Mouse (Mus musculus) heart, embryonic 12.5 days (tissue): ENCODE measurements at regions not wholly inside any gene's neighbourhood (a gene's known extent, or its start where the extent isn't known, plus 50 kb on each side); places are given as distances from the start of the nearest gene placed in this dataset.

ENCODE experiments used
- ATAC-seq: fragments of 200-750 bp; cut with Nextera tagmentation; 2 replicates; pipeline ENCODE4 v1.8.0; 2017; ENCODE audit warnings: moderate TSS enrichment, moderate library complexity; ENCODE audit not compliant: insufficient number of reproducible peaks, low FRiP score
- H3K27ac ChIP-seq: fragments of 300-500 bp; sonication (generic); 2 replicates; pipeline ENCODE4 v1.5.1; 2016; ENCODE audit warnings: mild to moderate bottlenecking, moderate library complexity; ENCODE audit not compliant: poor library complexity, severe bottlenecking
- H3K27me3 ChIP-seq: fragments of 300-500 bp; sonication (generic); replicated peaks from 2 replicates; pipeline ENCODE4 v1.6.1; 2016; ENCODE audit warnings: mild to moderate bottlenecking, moderate library complexity
- H3K36me3 ChIP-seq: fragments of 300-500 bp; sonication (generic); 2 replicates; pipeline ENCODE4 v1.6.1; 2016; ENCODE audit warnings: mild to moderate bottlenecking, moderate library complexity
- H3K4me1 ChIP-seq: fragments of 300-500 bp; sonication (generic); replicated peaks from 2 replicates; pipeline ENCODE4 v1.6.1; 2016; ENCODE audit warnings: mild to moderate bottlenecking
- H3K4me2 ChIP-seq: fragments of 300-500 bp; sonication (generic); 2 replicates; pipeline ENCODE4 v1.6.1; 2016; ENCODE audit warnings: mild to moderate bottlenecking, moderate library complexity
- H3K4me3 ChIP-seq: fragments of 300-500 bp; sonication (generic); 2 replicates; pipeline ENCODE4 v1.5.1; 2016; ENCODE audit warnings: mild to moderate bottlenecking
- H3K9ac ChIP-seq: fragments of 300-500 bp; sonication (generic); 2 replicates; pipeline ENCODE4 v1.6.1; 2016; ENCODE audit warnings: mild to moderate bottlenecking, moderate library complexity
- H3K9me3 ChIP-seq: fragments of 300-500 bp; sonication (generic); replicated peaks from 2 replicates; pipeline ENCODE4 v1.6.1; 2016; ENCODE audit warnings: mild to moderate bottlenecking, moderate library complexity
- WGBS: fragments of 180-500 bp; shearing (Covaris S2); methylation state at CpG from one replicate; pipeline ENCODE4 v1.1.7; 2016; 5-methylcytosine and 5-hydroxymethylcytosine counted together

- Histone ChIP-seq H3K27me3 (no peaks in the 10 kb centered on the region), H3K9ac (no peak overlapping the region), H3K4me1 (no peaks in the 10 kb centered on the region), H3K4me2 (no peak overlapping the region), H3K9me3 (no peaks in the 10 kb centered on the region), H3K27ac (no peak overlapping the region), H3K36me3 (no peaks in the 10 kb centered on the region), H3K4me3 (no peak overlapping the region)
- 66% methylated on average over 2 of the region's 2 CpGs for WGBS
- no peak for ATAC-seq
Observed at GRCm38 (mm10) chr1:76993776-76994175, 521.1 kb downstream of the Epha4 start.

GRCm38 (mm10) chr1:77008001-77008400 lies 506.9 kb downstream of the Epha4 start:
- WGBS, result 90% methylated on average over 6 of the region's 6 CpGs
- no peak for ATAC-seq
- Histone ChIP-seq H3K9ac (no peak overlapping the region), H3K27me3 (no peaks in the 10 kb centered on the region), H3K4me1 (no peaks in the 10 kb centered on the region), H3K4me2 (no peak overlapping the region), H3K9me3 (no peaks in the 10 kb centered on the region), H3K27ac (no peak overlapping the region), H3K4me3 (no peak overlapping the region), H3K36me3 (no peaks in the 10 kb centered on the region)

GRCm38 (mm10) chr1:77010608-77011214 lies 504.2 kb downstream of the Epha4 start:
- H3K36me3 ChIP-seq, result no peaks in the 10 kb centered on the region

DNA sequence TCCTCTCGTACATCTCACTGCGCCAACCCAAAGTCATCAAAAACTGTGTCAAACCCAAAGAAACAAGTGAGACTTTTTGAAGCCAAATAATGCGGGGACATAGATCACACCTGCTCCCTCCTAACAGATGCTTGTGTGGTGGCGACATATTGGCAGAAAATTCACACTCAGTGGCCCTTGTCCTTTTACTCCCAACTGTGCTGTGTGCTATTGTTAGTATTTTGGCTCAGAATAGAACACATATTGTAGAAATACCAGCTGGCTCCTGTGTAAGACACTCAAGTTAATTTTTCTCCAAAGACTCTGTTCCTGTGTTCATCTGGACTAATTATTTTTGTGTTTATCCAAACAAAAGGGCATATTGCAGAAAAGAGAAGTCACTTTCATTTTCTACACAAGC lies 487.2 kb downstream of the Epha4 start:
- H3K27me3 ChIP-seq, result no peaks in the 10 kb centered on the region
- no peak overlapping the region for H3K9ac ChIP-seq
- no peaks in the 10 kb centered on the region for H3K4me1 ChIP-seq
- H3K9me3 ChIP-seq, result no peaks in the 10 kb centered on the region
- 83% methylated on average over 4 of the region's 4 CpGs for WGBS
- H3K27ac ChIP-seq, result no peak overlapping the region
- no peak for ATAC-seq
- no peaks in the 10 kb centered on the region for H3K36me3 ChIP-seq
- H3K4me3 ChIP-seq, result no peak overlapping the region
- no peak overlapping the region for H3K4me2 ChIP-seq

More at GRCm38 (mm10) chr1:77010608-77011214, 504.2 kb downstream of the Epha4 start:
- Histone ChIP-seq H3K4me2 (no peak overlapping the region), H3K9me3 (no peaks in the 10 kb centered on the region), H3K9ac (no peak overlapping the region), H3K4me3 (no peak overlapping the region), H3K27ac (no peak overlapping the region), H3K27me3 (no peaks in the 10 kb centered on the region), H3K4me1 (no peaks in the 10 kb centered on the region)
- ATAC-seq, result no peak
- 74% methylated on average over 8 of the region's 8 CpGs for WGBS

DNA sequence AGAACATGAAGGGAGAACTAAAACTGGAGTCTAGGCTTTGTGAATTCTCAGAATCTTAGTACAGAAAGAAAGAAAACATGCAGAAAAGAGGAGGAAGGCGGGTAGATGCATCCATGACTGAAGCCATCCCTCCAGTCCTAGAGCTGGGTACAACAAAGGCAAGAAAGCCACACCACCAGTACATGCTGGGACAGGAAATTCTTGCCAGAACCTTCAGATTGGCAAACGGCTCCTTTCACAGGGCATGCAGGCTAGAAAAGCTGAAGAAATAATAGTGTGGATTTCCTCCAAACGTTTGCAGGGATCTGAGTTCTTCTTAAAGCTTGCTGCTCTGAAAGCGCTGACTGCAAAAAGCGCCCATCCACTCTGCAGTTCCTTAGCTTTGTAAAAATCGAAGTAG lies 486.7 kb downstream of the Epha4 start:
- Histone ChIP-seq H3K27me3 (no peaks in the 10 kb centered on the region), H3K4me1 (no peaks in the 10 kb centered on the region), H3K27ac (no peak overlapping the region), H3K4me2 (no peak overlapping the region), H3K4me3 (no peak overlapping the region), H3K36me3 (no peaks in the 10 kb centered on the region), H3K9ac (no peak overlapping the region), H3K9me3 (no peaks in the 10 kb centered on the region)
- no peak for ATAC-seq
- 72% methylated on average over 6 of the region's 6 CpGs for WGBS

DNA sequence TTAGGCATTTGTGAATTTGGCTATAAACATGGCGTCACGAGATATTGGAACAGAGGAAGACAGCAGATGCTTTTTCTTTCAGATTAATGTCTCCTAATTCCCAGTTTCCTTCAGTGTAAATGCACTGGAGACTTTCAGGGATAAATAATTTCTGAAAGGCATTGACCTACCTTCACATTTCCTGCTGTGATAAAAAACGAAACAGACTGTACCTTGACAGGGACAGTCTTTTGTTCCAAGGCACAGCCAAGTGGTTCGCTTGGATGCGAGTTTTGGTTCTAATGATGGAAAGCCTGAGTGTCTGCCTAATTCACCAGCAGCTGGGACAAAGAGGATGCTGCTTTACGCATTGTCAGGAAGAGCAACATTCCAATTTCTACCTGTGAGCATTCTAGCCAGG lies 485.8 kb downstream of the Epha4 start:
- H3K4me3 ChIP-seq, result no peak overlapping the region
- 85% methylated on average over 6 of the region's 6 CpGs for WGBS

GRCm38 (mm10) chr1:77043749-77044564 lies 470.9 kb downstream of the Epha4 start:
- Histone ChIP-seq H3K9me3 (no peaks in the 10 kb centered on the region), H3K27me3 (no peaks in the 10 kb centered on the region), H3K36me3 (no peaks in the 10 kb centered on the region), H3K4me3 (no peak overlapping the region), H3K4me2 (no peak overlapping the region), H3K4me1 (peaks cover 11% of the 10 kb centered on the region), H3K9ac (no peak overlapping the region), H3K27ac (no peak overlapping the region)
- 54% methylated on average over 14 of the region's 14 CpGs for WGBS
- no peak for ATAC-seq

More for the DNA sequence above, 485.8 kb downstream of the Epha4 start:
- Histone ChIP-seq H3K36me3 (no peaks in the 10 kb centered on the region), H3K9ac (no peak overlapping the region), H3K27ac (no peak overlapping the region), H3K4me2 (no peak overlapping the region), H3K4me1 (no peaks in the 10 kb centered on the region), H3K27me3 (no peaks in the 10 kb centered on the region), H3K9me3 (no peaks in the 10 kb centered on the region)
- no peak for ATAC-seq

DNA sequence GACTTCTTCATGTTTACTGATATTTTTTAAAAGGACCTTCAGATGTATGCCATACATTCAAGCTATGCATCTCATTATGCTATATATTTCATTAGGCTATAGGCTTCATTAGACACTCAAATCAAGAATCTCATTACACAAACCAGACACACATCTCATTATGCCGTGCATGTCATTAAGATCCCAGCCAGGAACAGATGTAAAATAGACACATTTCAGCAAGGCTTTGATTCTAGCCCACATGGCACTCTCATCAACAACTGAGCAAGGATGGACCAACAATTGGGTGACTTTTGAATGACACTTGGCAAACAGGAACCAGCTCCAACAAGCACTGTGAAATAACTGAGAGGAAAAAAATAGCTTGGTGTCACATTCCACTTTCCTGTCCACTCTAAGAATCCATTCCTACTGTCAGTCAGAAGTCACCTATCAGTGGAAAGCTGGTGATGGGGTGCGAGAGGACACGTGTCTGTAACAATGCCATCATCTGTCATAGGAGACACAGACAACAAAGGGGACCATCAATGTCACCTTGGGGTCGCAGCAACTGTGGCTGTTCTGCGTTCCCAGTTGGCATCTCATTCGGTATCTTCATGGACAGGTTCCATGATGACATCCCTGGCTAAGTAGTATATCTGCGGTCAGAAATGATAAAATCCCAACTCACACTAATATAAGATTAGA lies 466.0 kb downstream of the Epha4 start:
- 58% methylated on average over 7 of the region's 7 CpGs for WGBS
- peak; percentile 29; the same call in 1 of the 2 replicates for ATAC-seq

DNA sequence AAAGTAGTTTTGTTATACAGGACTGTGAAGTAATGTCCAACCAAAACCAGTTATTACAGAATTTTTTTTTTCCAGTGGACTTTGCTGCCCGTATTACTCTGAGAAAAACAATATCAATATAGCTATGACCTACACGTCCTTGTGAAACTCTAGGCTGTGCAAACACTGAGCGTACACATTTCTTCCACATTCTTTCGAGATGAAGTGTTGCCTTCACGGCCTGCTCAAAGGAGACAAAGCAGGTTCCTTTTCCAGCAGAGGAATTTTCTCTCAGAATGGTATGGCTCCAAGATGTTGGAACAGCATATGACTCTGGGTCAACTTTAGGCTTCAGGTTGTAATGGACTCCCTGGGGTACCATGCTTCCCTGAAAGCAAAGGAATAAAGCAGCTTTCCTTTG lies 463.6 kb downstream of the Epha4 start:
- H3K27ac ChIP-seq, result no peak overlapping the region

More for the DNA sequence above, 466.0 kb downstream of the Epha4 start:
- Histone ChIP-seq H3K27me3 (no peaks in the 10 kb centered on the region), H3K9me3 (no peaks in the 10 kb centered on the region), H3K4me3 (no peak overlapping the region), H3K4me1 (0 out of 2 replicates have a peak, but pooled peaks cover 2% of the 10 kb centered on the region), H3K9ac (no peak overlapping the region), H3K27ac (no peak overlapping the region; the same call in 1 of the 2 replicates), H3K4me2 (no peak overlapping the region), H3K36me3 (no peaks in the 10 kb centered on the region)

DNA sequence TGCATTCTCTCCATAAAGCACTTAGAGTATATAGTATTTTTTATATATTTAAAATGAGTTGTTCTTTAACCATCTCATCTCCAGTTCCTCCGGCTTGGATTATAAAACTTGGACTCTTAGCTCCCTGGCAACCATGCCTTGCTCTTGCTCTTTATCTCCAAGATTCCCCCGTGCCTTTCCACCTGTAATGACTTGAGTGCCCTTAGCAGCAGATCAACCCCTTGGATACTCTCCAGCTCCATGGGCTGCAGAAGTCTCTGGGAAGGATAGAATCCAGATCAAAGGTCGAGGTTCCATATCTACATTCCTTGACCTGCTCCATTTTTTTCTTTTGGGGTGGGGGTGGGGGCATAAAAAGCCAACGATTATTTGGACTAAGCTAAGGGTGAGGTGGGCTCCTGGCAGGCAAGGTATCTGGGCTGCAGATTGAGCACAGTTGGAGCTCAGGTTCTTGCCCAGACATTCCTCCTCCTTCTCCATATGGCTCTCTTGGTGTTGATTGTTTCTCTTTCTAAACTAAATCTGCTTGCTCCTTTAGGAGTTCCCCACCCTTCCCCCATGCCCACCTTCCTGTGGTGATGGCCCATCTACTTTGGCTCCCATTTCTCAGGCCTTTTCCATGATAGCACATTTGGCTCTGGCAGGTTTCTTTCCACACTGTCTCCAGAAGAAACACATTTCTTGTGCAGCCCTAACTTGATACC lies 460.9 kb downstream of the Epha4 start:
- Histone ChIP-seq H3K9me3 (no peaks in the 10 kb centered on the region), H3K9ac (no peak overlapping the region), H3K36me3 (no peaks in the 10 kb centered on the region), H3K4me3 (no peak overlapping the region), H3K4me2 (no peak overlapping the region), H3K4me1 (0 out of 2 replicates have a peak, but pooled peaks cover 2% of the 10 kb centered on the region), H3K27ac (no peak overlapping the region), H3K27me3 (no peaks in the 10 kb centered on the region)
- WGBS, result 51% methylated on average over 4 of the region's 4 CpGs
- ATAC-seq, result no peak

More for the DNA sequence above, 463.6 kb downstream of the Epha4 start:
- Histone ChIP-seq H3K9ac (no peak overlapping the region), H3K36me3 (no peaks in the 10 kb centered on the region), H3K4me3 (no peak overlapping the region), H3K27me3 (no peaks in the 10 kb centered on the region), H3K4me1 (0 out of 2 replicates have a peak, but pooled peaks cover 2% of the 10 kb centered on the region), H3K9me3 (no peaks in the 10 kb centered on the region), H3K4me2 (no peak overlapping the region)
- 39% methylated on average over 5 of the region's 5 CpGs for WGBS
- no peak for ATAC-seq

DNA sequence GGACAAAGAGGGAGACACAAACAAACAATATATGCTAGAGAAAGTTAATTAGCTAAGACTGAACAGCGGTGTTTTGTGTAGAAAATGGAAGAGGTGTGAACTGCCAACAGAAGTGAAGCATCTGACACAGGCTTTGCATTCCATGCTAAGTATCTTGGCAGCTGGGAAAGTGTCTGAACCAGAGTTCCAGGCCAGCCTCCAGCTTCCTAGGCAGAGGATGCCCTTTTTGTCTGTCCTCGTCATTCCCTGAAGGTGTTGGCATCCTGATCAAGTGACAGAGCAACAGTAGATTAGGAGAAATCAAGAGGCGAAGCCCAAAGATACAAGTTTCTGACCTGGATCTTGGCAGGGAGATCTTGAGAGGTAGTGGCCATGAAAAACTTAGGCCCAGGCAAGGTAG lies 452.4 kb downstream of the Epha4 start:
- Histone ChIP-seq H3K36me3 (no peaks in the 10 kb centered on the region), H3K4me2 (no peak overlapping the region), H3K9ac (no peak overlapping the region), H3K4me1 (peaks cover 9% of the 10 kb centered on the region; the same call in 1 of the 2 replicates), H3K27ac (no peak overlapping the region), H3K9me3 (no peaks in the 10 kb centered on the region), H3K27me3 (no peaks in the 10 kb centered on the region), H3K4me3 (no peak overlapping the region)
- WGBS, result 44% methylated on average over 3 of the region's 3 CpGs
- no peak for ATAC-seq
